Mouse (Mus musculus): ENCODE measurements around the gene Sh2b3.

The Sh2b3 gene

DNA sequence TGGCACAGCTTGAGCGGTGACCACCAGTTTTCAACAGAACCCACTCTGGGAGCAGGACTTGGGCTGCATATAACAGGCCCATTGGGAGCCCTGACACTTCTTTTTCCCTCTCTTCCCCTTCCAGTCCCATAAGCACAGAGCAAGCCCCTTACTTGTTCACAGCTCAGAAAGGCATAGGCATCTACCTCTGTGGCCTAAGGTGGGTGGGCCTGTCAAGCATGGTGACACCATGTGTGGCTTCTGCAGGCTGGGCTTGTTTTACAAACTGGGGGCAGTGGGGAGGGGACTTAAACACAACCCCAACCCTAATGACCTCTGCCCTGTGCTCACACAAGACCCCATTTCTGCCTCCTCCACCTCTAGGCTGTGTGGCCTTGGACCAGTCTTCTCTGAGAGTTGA lies 13.8 kb downstream of the Sh2b3 start:
- DNase-seq (ENCODE audit: low spot score): no peak

DNA sequence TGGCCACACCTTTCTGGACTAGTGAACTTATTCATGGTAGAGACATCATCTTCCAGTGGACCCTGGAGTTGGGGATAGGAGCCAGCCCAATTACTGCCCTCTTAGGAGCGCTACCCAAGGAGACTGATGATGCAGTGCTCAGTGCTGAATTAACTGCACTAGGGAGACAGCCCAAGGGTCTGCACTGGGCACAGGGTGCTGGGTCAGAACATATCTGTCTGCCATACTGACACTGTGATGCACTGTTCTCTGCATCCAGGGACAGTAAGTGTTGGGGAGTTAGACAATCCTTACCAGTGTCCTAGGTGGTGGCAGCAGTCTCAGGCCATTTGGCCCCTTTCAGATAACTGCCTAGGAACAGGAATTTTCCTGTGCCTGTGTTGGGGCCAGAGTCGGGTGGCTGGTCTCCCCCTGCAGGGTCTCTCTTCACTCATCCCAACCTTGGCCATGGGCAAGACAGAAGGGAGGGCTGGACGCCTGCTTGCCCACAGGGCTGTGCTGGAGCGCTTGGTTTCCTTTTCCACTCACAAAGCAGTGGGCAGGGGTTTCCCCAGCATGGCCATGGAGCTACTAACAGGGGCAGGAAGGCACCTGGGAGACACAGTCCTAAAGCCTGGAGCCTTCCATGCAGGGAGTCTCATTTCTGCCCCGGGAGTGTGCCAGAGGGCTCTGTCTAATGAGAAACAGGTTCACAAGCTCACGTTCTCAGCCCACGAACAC lies 14.5 kb downstream of the Sh2b3 start:
- DNase-seq (ENCODE audit: low spot score): no peak

DNA sequence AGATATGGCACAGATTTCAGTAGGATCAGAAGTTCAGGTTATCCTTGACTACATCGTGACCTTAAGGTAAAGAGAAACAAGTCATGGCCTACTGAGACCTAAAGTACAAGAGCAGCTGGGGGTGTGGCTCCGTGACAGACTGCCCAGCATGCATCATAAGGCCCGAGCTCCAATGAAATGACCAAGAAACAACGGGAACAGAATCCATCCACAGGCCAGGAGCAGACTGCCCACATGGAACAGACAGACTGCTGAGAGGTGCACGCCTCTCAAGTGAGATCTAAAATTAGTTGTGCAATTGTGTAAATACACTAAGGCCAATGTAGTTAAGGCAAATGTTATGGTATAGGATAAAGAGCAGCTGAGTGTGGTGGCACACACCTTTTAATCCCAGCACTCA lies 15.9 kb downstream of the Sh2b3 start:
- DNase-seq (ENCODE audit: low spot score): no peak

DNA sequence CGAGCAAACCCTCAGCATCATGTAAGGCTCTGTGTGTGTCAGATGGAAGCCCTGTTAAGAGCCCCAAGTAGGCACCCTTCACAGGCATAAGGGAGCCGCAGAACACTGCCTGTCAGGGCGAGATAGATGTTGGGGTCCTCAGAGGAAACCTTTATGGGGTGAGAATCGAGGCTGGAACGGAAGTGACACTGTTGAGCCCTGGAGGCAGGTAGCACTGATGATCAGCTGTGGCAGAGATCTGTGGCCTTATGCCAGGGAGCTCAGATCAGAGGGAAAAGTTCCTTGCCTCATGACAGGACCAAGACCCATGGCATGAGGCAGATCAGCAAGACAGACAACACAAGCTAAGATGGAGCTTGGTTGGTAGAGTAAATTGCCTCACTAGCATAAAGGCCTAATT lies 16.3 kb downstream of the Sh2b3 start:
- no peak for DNase-seq (ENCODE audit: low spot score)

DNA sequence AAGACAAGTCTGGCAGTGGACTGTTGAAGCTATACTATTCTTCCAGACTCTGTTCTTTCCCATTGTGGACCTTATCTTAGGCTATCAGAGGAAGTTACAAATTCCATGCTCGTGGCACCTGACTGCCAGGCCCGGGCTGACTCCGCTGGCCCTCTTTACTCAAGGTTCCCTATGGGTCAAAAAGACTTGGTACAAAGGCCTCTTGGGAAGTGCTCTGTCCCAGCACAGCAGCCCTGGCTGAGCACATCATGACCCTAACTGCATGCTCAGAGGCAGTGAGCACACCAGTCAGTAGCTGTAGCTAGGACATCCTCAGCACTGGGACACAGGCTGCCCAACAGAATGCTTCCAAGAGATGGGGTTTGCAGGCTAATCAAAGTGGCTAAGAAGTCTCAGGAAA lies 16.8 kb downstream of the Sh2b3 start:
- no peak for DNase-seq (ENCODE audit: low spot score)

DNA sequence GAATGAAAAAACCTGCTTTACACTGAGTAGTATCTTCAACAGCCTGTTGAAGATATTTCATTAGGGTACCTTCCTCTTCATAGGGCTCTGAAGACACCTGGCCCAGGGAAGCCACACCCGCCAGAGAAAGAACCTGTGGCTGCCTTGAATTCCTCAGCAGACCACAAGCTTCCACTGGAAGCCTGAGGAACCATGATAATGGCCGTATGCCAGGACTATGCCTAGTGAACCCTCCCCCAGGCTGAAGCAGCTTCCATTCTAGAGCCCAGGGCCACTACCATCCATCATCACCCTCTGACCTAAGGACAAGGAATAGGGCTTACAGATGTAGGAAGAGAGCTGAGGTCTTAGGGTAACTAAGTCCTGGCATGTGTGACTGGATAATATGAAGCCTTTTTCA lies 17.3 kb downstream of the Sh2b3 start:
- DNase-seq (ENCODE audit: low spot score): no peak

DNA sequence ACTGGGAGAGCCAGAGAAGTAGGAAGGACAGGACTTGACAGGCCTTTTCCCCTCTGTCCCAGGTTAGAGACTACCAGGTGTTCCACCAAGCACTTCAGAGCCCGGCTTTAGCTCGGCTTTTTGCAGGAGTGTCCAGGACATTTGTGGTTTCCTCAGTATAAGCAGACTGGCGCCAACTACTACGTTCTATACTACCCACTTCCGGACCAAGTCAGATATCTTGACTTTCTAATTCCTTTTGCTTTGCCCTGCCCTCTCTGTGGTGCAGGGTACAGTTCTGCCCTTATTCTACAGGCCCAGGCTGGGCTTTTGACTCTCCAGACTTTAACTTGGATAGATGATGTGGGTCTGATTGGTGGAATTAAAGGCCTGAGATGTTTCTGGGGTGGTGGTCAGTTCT lies 17.9 kb downstream of the Sh2b3 start:
- no peak for DNase-seq (ENCODE audit: low spot score)

DNA sequence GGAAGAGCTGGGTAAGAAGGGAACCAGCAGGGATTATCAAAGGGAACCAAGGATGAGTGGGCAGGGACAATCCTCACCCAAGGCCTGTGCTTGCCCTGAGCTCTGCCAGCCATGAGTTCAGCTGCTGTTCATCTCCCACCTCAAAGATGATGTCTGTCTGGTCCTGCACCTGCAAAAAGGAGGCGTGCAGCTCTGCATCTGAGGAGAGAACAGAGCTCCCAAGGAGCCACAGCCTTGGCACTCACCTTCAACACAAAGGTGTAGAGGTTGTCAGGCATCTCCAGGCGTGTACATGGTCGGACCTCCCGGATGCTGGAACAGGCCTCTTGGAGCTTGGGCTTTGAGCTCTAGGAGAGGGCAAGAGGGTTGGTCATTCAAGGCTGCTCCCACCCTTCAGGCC lies 18.6 kb downstream of the Sh2b3 start:
- DNase-seq (ENCODE audit: low spot score): no peak

DNA sequence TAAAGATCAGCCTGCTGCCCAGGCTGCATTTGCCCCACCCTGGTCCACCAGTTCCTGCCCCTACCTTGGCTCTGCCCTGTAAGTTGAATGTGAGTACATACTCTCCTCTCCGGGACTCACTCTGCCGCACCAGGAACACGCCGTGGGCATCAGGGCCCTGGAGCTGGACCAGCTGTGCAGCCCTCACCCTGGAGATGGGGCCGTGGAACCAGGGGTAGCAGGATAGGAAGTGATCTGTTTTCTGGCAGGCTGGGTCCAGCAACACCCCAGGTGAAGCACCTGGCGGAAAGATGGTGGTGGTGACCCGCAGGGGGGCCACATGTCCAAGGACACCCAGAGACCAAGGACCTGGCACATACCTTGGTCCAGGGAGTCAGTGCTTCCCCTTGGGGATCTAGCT lies 19.0 kb downstream of the Sh2b3 start:
- DNase-seq (ENCODE audit: low spot score): no peak

DNA sequence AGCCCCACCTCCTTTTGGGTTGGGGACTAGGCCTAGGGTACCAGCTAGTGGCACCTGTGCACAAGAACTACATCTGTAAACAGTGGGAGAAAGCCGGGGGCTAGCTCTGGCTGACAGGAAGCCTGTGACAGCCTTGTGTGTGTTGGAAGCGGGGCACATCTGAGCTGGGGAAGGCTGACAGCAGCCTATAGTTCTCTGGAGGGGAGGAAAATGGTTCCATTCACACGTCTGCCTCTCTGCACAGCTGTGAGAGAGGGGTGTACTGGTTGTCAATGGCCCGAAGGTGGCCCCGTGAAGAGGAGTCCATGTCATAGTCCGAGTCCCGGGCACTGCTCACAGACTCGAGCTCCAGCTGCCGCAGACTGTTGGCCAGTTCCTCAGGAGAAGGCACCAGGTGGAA lies 19.9 kb downstream of the Sh2b3 start:
- DNase-seq (ENCODE audit: low spot score): no peak

DNA sequence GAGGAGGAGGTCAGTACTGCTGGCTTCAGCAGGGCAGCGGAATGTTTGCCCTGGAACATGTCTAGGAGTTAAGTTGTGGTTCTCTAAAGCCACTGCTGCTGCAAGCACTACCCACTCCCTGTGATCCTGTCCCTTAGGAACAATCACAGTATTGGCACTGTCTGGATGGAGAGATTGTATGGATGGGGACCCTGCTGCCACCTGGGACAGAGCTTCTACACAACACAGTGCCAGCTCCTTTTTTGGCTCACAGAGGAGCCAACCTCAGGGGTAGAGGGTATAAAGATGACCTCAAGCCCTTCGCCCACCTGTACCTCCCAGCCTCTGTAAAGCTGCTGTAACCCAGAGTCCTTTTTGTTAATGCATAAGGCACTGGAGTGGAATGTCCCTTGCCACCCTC lies 20.8 kb downstream of the Sh2b3 start:
- no peak for DNase-seq (ENCODE audit: low spot score)

DNA sequence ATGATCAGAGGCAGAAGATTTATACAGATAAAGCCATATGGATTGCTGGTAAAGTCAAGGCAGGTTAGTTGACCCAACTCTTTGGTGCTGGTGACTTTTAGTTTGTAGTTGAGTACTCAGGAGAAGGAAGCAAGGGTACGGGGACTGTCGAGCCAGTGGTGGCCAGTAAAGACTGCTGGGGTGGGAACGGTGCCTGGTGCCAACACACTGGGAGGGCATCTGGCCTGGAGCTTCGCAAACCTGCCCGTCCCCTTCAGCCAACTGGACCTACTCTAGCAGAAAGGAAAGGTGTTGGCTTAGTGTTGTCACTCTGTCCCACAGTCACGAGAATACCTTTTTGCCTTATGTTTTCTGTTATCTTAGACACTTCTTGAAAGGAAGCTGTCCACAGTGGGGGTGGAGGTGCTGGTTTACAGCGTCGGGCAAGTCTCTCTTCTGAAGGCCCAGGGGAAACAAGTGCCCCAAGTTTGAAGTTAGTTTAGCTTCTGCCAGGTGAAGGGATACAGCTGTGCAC lies 21.5 kb downstream of the Sh2b3 start:
- no peak for DNase-seq (ENCODE audit: low spot score)

DNA sequence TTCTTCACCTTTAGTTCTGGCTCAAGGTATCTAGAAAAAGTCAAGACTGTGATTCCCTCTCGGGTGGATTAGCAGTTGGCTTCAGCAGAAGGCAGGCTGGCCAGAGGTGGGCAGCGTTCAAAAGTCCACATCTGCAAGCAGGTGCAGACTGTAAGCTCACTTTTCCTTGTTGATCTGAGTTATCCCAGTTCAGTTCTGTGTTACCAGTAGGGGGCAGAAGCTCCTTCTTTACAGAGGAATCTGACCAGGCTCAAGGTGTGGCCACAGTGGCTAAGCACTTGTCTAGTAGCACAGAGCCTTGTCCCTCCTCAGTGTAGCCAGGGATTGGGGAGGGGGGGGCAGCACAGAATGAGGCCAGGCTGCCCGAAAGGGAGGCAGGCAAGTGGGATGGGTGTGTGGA lies 22.4 kb downstream of the Sh2b3 start:
- peak; percentile 52 for DNase-seq (ENCODE audit: low spot score)

DNA sequence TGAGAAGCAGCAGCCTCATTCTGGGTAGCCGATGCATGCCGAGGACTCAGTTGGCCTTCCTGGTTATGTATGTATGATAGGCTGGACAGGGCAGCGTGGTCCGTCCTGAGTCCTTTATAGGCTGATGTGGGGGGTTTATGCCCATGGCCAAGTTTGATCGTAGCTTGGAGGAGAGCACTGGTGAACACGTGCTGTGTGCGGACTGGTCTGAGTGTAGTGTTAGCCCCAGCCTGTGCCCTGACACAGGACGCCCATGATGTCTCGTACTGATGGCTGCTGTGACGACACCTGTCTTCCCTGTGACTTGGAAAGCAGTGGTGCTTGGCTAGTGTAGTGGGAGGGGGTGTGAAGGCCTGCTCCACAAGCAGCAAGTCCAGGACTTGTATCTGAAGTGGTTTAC lies 23.7 kb downstream of the Sh2b3 start:
- no peak for DNase-seq (ENCODE audit: low spot score)

DNA sequence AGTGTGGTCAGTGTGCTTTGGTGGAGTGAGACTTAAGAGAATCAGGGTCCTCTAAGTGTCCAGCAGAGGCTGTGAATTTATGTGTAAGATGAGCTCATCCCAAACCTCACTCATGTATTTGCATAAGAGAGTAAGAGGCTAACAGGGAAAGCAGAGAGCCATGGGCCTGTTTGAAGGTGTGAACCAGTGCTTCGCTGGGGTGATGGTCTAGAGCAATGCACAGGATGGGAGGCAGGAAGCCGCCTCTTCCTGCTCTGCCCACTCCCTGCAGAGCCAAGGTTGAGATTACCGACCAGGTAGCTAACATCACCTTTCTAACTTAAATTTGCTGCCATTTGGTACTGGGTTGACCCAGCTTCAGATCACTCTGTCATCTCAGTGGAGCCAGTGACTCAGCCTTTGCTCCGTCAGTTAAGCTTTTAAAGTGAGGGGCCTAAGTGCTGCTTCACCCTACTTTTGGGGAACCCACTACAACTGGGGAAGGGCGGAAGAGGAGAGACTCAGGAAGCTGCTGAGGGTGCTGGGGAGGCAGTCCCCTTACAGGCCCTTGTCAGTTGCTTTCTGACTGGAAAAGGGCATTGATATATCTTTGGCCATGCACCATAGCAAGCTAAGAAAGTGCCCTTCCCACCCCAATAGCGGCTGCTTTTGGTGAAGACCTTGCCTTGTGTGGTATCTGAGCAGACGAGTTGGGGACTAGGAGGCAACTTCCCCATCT lies 24.8 kb downstream of the Sh2b3 start:
- no peak for DNase-seq (ENCODE audit: low spot score)

DNA sequence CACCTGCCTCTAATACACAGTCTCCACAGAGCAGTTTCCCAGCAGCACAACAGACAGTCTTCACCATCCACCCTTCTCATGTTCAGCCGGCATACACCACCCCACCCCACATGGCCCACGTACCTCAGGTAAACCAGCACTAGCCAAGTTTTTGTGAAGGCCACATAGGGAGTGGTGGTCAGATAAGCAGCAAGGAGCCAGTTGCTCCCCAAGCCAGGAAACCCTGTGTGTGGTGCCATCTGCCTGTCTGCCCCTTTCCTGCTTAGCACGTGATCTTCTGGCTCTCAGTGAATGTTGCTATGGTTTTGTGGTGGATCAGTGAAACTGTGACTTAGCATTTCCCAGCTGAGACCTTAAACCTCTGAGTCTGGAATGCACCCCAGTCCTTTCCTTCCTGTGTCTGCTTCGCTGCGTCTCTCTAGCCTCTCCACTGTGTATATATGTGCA lies 25.9 kb downstream of the Sh2b3 start:
- DNase-seq (ENCODE audit: low spot score): no peak

DNA sequence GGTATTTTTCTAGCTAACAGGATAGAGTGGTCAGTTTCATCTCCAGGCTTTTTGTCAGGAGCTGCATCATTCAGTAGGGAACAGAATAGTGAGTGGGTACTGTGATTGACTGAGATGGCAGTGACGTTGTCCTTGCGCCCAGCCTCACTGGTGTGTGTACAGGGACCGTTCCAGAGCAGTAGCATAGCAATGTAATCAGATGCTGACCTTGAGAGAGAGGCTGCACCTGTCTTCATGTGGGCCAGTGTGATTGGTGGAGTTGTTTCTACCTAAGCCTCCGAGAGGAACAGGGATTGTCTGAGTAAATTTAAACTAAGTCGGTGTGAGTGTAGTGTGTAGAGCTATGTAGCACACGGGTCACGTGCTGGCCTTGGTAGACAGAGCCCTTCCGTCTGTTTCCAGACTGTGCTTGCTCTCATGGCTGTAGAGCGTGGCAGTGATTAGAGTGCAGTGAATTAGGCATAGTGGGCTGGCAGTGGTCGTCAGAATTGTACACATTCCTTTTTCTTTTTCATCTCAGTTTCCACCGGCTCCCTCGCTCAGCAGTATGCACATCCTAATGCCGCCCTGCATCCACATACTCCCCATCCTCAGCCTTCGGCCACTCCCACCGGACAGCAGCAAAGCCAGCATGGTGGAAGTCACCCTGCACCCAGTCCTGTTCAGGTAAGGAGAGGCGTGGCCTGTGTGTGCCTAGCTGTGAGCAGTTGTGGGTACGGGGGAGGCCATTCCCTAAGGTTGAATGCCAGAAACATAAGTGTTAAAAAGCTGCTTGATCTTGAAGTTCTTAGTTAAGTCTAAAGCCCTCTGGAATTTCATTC lies 26.9 kb downstream of the Sh2b3 start:
- no peak for DNase-seq (ENCODE audit: low spot score)

DNA sequence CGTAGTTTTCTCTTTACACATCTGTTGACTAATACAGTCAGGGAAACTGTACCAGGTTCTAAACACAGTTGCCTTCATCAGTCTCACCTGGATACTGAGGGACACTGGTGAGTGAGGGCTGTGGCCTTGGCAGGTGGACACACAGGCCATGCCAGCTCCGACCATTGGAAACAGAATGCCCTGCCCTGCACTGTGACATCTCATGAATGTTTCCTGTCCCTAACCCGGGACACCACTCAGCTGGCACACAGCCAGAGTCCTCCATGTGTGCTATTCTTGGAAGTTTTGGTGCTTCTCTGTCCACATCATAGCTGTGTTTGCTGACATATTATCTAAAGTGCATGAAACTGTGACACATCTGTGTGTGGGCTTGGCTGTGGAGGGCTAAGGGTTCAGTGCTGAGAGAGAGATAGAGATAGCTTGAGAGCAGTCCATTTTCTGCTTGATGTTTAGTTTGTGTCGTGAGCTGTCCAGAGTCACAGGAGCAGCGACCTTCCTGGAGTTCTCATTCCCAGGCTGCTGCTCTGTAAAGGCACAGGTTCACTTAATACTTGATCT lies 27.7 kb downstream of the Sh2b3 start:
- DNase-seq (ENCODE audit: low spot score): no peak

DNA sequence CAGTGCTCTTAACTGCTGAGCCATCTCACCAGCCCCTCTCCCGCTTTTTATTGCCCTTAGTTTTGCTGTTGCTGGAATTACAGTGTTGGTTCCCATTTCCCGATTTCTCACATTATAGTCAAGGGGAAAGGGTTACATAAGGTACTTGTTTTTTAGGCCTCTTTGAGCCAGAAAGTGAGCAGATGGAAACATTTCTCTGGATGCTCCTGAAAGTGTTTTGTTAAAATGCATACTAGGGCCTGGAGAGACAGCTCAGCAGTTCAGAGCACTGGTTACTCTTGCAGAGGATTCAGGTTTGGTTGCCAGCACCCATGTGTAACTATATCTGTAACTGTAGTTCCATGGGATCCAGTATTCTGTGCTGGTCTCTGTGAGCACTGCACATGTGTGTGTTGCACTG lies 29.2 kb downstream of the Sh2b3 start:
- no peak for DNase-seq (ENCODE audit: low spot score)

DNA sequence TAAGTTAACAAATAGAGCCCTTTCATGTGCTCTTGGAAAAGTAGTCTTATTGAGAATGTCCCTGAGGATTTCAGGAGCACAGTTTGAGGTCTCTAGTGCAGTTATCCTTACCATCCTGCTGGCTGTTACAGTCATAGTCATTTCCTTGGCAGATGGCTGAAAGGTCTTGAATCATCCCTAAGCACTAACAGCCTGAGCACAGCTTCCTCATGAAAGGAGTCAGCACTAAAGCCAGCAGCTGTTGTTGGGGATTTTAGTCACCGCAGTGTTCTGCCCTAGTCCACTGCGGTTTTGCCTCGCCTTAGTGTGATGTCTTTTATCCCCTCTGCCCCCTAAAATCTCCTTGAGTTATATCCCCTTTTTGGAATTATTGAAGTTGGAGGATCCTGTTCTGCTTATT lies 30.3 kb downstream of the Sh2b3 start:
- DNase-seq (ENCODE audit: low spot score): no peak

DNA sequence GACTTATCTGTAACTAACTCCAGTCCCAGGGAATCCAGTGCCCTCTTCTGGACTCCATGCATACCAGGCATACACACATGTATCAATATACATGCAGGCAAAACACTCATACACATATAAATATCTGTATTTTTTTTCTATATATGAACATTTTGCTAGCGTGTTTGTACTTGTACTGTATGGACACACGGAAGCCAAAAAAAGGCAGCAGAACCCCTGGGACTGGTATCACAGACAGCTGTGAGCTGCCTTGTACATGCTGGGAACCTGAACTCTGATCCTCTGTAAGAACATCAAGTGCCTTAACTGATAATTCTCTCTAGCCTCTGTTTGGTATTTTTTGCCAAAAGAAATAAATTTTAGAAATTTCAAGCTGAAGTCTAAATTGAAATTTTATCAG lies 39.0 kb downstream of the Sh2b3 start:
- no peak for DNase-seq (ENCODE audit: low spot score)

DNA sequence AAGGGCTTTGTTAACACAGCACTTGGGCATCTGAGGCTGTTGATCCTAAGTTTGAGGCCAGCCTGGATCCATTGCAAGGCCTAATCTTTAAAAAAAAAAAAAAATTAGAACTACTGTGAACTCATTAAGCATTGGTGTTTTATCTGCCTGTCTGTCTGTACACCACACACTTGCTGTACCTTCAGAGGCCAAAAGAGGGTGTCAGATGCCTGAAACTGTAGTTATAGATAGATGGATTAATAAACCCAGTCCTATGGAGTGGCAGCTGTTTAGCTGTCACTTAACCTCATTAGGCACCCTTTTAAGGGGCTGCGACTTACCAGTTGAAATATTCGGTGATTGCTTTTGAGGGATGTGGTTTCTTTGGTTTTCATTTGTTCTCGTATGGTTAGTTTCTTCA lies 41.6 kb downstream of the Sh2b3 start:
- DNase-seq (ENCODE audit: low spot score): no peak

DNA sequence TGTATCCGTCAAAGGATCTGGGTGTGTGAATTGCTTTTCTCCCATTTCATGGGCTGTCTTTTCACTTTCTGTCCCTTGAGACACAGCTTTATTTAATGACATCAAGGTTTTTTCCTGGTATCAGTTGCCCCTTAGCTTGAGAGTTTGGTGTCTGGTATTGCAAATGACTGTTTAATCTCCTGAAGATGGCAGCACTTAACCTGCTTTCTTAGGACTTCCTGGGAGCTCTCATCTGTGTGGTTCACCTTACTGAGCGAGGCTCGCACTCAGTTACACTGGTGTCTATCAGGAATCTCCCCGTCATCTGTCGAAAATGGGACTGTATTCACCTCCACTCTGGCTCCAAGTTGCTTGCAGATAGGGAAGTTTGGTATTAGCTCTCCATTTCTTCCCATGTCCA lies 46.4 kb downstream of the Sh2b3 start:
- DNase-seq (ENCODE audit: low spot score): no peak

Measured in c-Kit-positive CD71-positive TER-119-positive erythroid progenitor cells, embryonic 14.5 days (primary cell).